Mouse (Mus musculus): ENCODE results near the gene Lpcat3. TPM values are rescaled to one million over a fixed set of nuclear protein-coding genes. Genes with fewer than 3 reads are reported as not detected.

Gene Lpcat3
- total RNA-seq, 1 experiment from 2014 or later, result 26.5 TPM

DNA sequence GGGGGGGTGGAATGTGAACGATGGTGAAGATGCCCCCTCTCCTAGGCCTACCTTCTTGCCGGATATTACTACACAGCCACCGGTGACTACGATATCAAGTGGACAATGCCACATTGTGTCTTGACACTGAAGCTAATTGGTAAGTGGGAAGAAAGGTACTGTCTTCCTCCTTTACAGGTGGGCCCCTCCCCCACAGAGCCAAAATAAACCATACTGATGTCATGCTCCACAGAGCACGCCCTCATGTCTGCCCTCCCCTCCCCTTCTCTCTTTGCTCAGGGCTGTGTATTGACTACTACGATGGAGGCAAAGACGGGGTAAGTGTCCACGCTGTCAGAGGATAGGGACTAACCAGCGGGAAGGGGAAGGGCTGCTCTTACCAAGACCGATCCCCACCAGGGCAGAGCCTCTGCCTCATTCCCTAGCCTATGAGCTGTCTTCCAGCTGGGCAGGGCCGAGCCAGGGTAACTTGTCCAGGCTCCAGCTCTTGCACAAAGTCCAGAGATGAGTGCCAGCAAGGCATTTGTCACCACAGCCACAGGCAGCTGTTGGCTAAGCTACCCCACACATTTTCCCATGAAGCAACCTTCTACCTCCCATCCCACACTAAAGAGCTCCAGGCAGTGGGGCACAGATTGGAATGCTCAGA lies 37.3 kb downstream of the Lpcat3 start:
- no peak for ATAC-seq (ENCODE audit: extremely low read depth, insufficient number of reproducible peaks, low FRiP score, poor library complexity, severe bottlenecking)

DNA sequence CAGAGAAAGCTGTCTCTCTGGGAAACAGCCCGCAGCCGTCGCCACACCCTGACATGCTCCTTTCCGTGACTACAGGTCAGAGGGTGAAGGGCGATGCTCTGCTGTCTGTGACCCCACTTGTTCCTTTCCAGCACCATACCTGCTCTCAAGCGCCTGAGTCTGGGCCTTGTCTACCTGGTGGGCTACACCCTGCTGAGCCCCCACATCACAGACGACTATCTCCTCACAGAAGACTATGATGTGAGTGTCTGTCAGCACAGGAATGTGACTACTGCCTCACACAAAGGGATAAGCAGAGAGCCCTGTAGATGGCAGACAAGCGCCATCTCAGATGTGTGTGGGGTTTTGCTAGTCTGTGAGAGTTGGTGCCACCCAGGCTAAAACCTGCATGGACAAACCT lies 38.5 kb downstream of the Lpcat3 start:
- ATAC-seq (ENCODE audit: extremely low read depth, insufficient number of reproducible peaks, low FRiP score, poor library complexity, severe bottlenecking), result no peak

DNA sequence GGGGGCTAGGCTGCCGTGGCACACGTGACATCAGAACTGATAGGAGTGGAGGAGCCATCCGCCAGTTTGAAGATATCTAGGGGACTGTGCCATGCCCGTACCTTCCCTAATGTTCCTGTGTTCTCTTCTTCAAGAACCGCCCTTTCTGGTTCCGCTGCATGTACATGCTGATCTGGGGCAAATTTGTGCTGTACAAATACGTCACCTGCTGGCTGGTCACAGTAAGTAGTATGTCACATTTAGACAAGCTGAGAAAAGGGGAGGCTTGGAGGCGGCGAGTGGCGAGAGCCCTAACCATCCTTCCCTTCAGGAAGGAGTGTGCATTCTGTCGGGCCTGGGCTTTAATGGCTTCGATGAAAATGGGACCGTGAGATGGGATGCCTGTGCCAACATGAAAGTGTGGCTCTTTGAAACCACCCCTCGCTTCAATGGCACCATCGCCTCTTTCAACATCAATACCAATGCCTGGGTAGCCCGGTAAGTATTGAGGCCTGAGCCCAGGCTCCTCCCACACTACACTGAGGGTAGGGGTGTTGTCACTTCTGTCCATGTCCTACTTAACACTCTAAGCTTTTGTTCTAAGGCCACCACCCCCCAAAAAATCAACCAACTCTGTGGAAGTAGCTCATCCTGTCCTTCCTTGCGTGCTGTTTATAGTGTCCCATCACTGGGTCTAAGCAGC lies 39.4 kb downstream of the Lpcat3 start:
- ATAC-seq (ENCODE audit: extremely low read depth, insufficient number of reproducible peaks, low FRiP score, poor library complexity, severe bottlenecking), result no peak

GRCm38 (mm10) chr6:124702784-124703103 lies 39.9 kb downstream of the Lpcat3 start:
- ATAC-seq (ENCODE audit: extremely low read depth, insufficient number of reproducible peaks, low FRiP score, poor library complexity, severe bottlenecking), result peak; percentile 88

GRCm38 (mm10) chr6:124703789-124704188 lies 41.0 kb downstream of the Lpcat3 start:
- ATAC-seq (ENCODE audit: extremely low read depth, insufficient number of reproducible peaks, low FRiP score, poor library complexity, severe bottlenecking), result no peak

GRCm38 (mm10) chr6:124704417-124704816 lies 41.6 kb downstream of the Lpcat3 start:
- ATAC-seq (ENCODE audit: extremely low read depth, insufficient number of reproducible peaks, low FRiP score, poor library complexity, severe bottlenecking), result no peak

DNA sequence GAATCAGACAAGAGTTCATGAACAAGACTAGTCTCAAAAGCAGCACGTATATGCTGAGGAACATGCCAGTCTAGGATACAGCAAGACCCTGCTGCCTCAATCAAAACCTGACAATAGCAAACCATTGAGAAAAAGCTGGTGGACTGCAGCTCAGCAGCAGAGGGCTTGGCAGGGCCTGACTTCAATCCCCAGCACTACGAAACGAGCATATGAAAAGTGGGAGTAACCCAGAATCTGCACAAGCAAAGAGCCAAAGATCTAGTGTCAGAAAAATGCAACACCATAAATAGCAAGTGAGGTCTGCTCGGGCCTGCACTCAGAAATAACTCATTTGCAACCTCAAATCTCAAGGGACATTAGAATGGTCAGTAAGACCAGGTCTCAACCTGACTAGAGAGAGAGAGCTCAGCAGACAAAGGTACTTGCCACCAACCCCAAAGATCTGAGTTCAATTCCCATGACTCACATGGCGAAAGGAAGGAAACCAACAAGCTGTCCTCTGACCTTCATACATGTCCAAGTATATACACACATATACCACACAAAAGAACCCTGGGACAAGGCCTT lies 43.3 kb downstream of the Lpcat3 start:
- ATAC-seq (ENCODE audit: extremely low read depth, insufficient number of reproducible peaks, low FRiP score, poor library complexity, severe bottlenecking), result no peak

DNA sequence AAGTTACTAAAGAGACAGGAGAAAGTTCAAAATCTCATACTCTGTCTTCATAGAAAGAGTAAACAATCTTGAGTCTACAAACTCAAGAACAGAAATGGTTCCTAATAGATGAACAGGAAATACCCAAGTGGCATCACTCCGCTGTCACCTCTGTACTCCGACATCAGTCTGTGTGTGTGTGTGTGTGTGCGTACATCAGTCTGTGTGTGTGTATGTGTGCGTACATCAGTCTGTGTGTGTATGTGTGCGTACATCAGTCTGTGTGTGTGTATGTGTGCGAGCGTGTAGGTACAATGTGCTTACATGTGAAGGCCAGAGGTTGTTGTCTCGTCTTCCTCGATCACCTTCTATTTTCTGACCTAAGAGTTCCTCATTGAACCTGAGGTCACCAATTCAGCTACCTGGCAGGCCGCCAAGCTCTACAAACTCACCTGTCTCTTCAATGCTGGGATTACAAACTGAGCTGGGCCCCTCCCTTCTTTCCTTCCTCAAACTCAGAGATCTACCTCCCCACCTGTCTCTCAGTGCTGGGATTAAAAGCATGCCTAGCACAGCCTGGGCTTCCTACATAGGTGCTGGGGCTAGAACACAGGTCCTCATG lies 45.6 kb downstream of the Lpcat3 start:
- ATAC-seq (ENCODE audit: extremely low read depth, insufficient number of reproducible peaks, low FRiP score, poor library complexity, severe bottlenecking), result no peak

DNA sequence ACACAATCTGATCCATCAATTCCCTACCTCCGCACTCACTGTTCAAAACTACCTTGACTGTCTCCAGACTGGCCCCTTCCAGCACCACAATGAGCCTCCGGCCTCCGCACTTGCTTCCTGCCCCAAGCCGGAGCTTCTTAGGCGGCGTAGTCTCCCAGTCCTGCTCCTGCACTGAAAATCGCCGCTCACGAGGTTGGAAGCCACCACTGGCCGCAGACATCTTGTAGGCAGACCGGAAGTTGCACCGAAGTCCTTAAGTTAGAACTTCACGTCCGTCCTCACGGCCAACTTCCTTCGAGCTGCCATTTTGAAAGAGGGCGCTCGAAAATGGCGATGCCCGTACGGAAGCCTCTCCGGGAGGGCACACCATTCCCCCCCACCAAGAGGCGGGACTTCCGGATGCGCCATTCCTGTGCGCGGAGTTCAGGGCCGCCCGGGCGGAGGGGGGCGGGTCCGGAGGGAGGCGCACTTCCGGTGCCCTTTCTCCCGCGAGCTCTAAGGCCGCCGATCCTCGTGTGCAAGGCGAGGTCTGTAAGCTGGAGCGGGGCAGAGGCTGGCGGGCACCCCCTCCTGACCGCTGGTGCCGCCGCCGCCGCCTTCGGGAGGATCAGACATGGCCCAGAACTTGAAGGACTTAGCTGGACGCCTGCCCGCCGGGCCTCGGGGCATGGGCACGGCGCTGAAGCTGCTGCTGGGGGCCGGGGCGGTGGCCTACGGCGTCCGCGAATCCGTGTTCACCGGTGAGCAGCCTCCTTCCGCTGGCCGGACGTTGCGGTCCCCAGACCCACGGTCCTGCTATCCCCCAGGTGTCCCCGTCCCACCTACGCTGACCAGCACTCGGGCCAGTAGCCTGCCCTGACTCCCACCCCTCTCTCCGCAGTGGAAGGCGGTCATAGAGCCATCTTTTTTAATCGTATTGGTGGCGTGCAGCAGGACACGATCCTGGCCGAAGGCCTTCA lies 49.3 kb downstream of the Lpcat3 start, which contains the start of the genes Emg1 and Phb2:
Gene Emg1 (minus strand): TSS at position 355 of the 959 bp plus-strand sequence.
Gene Phb2 (plus strand): TSS at position 513 of the 959 bp plus-strand sequence.
- ATAC-seq (ENCODE audit: extremely low read depth, insufficient number of reproducible peaks, low FRiP score, poor library complexity, severe bottlenecking), result peak; percentile 97

- no peak for ATAC-seq (ENCODE audit: extremely low read depth, insufficient number of reproducible peaks, low FRiP score, poor library complexity, severe bottlenecking)
Measured at GRCm38 (mm10) chr6:124712918-124713317, 50.1 kb downstream of the Lpcat3 start.

DNA sequence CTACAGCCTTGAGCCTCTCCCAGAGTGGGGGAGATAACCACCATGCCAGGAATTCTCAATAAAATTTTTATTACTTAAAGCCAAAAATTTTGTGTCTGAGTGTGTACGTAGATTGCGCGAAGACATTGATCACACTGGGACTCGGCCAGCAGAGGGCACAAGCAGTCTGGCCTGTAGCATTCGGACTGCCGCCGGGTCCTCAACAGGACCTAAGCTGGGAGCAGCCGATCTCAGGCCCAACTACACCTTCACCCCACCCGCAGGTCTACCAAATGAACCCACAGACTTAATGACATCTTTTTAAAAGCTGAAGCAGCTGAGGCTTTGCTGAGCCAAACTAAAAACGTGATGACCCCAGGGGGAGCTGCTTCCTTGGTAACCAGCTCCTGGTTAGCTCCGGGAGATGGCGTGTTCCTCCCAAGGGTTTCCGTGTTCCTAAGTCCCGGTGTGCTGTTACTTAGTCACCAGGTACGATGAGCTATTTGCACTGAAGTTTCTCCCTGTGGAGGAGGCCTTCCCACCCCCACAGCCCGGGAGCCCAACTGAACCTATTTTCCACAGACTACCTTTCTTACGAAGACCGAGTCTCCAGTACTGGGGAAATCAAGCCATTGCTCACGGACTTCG lies 54.1 kb downstream of the Lpcat3 start:
- peak; percentile 57 for ATAC-seq (ENCODE audit: extremely low read depth, insufficient number of reproducible peaks, low FRiP score, poor library complexity, severe bottlenecking)

DNA sequence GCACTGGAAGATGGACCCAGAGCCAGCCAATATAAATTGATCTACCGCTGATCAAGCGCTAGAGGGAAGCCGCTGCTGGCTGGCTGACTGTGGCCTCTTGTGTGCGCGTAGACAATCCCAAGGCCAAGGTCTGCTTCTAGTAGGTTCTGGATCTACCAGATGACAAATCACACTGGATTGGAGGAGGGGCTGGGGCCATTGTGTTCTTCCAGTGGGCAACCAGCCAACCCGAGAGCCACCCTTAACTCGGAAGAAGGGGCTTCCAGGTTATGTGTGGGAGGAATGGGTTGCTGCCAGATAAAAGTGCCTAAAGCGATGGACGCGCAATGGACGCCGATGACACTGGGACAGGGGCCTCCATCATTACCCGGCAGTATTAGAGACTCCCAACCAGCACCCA lies 55.1 kb downstream of the Lpcat3 start:
- ATAC-seq (ENCODE audit: extremely low read depth, insufficient number of reproducible peaks, low FRiP score, poor library complexity, severe bottlenecking), result no peak

DNA sequence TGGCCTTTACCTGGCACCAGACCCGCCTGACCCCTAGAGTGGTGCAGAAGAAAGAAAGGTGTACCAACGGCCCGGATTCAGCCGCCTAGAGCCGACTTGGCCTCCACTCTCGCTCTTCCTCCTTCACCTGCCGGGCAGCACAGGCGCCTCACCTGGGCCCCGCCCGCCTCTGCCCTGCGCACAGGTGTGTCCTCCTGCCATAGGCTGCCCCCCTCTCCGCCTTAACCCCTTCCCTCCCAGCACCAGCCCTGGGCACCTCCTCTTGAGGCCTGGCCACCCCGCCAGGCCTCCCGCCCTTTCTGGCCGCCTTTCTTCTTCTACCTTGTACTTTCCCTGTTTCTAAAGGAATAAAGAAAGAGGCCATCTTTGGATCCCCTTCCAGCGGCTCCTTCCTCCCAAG lies 55.9 kb downstream of the Lpcat3 start:
- ATAC-seq (ENCODE audit: extremely low read depth, insufficient number of reproducible peaks, low FRiP score, poor library complexity, severe bottlenecking), result no peak

- ATAC-seq (ENCODE audit: extremely low read depth, insufficient number of reproducible peaks, low FRiP score, poor library complexity, severe bottlenecking), result no peak
Measured at GRCm38 (mm10) chr6:124719354-124719978, 56.6 kb downstream of the Lpcat3 start.

DNA sequence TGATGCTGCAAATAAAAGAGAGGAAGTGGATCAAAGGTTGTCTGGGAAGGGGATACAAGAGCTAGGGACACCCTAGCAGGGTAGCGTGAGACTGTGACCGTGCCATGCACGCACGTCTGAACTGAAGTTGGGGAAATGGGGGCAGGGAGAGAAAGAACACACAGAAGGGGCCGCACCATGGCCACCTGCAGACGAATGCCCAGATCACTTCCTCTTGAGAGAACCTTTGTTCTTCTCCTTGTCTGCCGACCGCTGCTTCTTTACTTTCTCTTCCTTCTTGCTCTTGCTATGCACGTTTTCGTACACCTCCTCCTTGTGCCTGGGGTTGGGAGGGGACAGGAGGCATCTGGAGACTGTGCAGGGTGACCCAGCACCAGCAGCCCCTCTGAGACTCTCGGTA lies 58.1 kb downstream of the Lpcat3 start:
- peak; percentile 42; the same call in 1 of the 2 replicates for ATAC-seq (ENCODE audit: extremely low read depth, insufficient number of reproducible peaks, low FRiP score, poor library complexity, severe bottlenecking)

- ATAC-seq (ENCODE audit: extremely low read depth, insufficient number of reproducible peaks, low FRiP score, poor library complexity, severe bottlenecking), result peak; percentile 3; the same call in 1 of the 2 replicates
Measured at GRCm38 (mm10) chr6:124722876-124723473, 60.1 kb downstream of the Lpcat3 start.

- ATAC-seq (ENCODE audit: extremely low read depth, insufficient number of reproducible peaks, low FRiP score, poor library complexity, severe bottlenecking), result peak; percentile 61
Measured at GRCm38 (mm10) chr6:124723541-124723940, 60.7 kb downstream of the Lpcat3 start.

DNA sequence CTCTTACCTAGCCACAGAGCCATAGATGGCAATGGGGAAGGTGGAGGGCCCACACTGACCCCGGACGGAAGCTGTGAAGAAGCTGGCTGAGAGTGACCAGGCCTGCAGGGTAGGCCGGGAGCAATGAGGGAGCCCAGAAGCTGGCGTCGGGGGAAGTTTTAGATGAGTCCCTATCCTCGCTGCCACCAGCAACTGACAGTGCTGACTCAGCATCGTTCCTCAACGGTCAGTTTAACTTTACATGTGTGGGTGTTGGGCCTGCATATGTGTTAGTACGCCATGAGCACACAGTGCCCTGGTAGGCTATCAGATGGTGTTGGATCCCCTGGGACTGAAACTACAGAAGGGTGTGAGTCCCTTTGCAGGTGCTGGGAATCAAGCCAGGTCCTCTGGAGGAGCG lies 61.6 kb downstream of the Lpcat3 start:
- no peak for ATAC-seq (ENCODE audit: extremely low read depth, insufficient number of reproducible peaks, low FRiP score, poor library complexity, severe bottlenecking)

Measured in neutrophil, adult 5-6 weeks (primary cell).